Mouse (Mus musculus) CD4-positive helper T cell, adult 2 months (primary cell): ENCODE measurements around the gene Olfr1.

Experiments used
- DNase-seq: peaks from one replicate; pipeline ENCODE4 v3.0.0-alpha.2; 2012; ENCODE audit warnings: low read depth, missing footprints, low spot score

Olfr1 gene

GRCm38 (mm10) chr11:73399514-73399913 lies at the start of gene Olfr1:
Olfr1 (minus strand) TSS chr11:73399614.
- no peak for DNase-seq

DNA sequence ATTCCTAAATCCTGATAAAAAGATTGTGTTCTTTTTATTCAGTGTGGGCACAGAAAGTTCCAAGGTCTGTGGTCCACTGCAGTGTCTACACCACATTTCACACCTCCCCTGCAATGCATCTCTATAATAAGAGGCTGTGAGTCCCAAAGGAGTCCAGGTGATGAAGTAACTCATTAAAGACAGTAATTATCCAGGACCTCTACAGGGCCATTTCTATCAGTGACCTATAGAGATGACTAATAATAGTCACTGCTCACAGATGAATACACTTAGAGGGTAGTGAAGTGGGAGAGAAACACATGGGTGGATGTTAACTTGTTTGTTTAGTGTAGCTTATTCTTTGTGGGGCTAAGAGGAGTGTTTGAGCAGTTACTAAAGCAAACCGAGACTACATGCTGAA lies 29.0 kb upstream of the Olfr1 start, which contains the start of gene Olfr378:
TSS of gene Olfr378 (minus strand) at position 101 of the 400 bp plus-strand sequence.
- DNase-seq = no peak

GRCm38 (mm10) chr11:73395374-73395773 lies 4.0 kb downstream of the Olfr1 start:
- DNase-seq = no peak

- no peak for DNase-seq
These were observed 28.5 kb downstream of the Olfr1 start, which contains the start of gene Olfr376 for GRCm38 (mm10) chr11:73370946-73371345. Olfr376 (plus strand) TSS chr11:73371246.

DNA sequence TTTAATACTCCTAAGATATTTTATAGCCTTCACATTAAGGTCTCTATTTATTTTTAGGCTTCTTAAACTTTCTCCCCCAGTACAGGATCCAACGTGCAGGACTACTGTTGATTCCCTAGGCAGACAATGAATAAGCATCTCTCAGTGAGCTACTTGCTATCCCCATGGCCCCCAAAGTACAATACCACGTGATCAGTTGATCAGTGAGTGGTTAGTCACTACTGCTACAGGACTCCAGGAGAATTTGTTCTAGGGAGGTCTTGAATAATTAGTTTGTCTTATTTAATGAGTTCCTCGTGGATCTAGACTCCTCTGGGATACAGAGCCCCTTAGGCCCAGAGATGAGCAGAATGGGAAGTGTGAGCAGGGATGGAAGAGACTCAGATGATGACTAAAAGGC lies 48.9 kb downstream of the Olfr1 start, which contains the start of gene Olfr20:
TSS of gene Olfr20 (plus strand) at position 301 of the 400 bp plus-strand sequence.
- no peak for DNase-seq
